In genomic region chr16:36874583-36875275, GRCm38 (mm10) we compare ENCODE assay signal across 8 mouse cellular contexts. TPM values are rescaled to one million over a fixed set of nuclear protein-coding genes. Genes with fewer than 3 reads are reported as not detected.
DNase-seq lines count a peak whose midpoint lies in the region; ATAC-seq and TF ChIP-seq lines count a peak whose summit lies in the region.

Gene Eaf2, minus strand, starts transcription at chr16:36875003.
Gene Golgb1, plus strand, starts transcription at chr16:36875140.

- peak within 1 kb of the TSS; percentile 78 for H3K4me3 ChIP-seq in cortical plate, adult 2 months (ENCODE audit: insufficient read depth, low read length)
- H3K4me3 ChIP-seq in megakaryocyte, embryonic 14.5 days (replicated peaks), result peak within 1 kb of the TSS; percentile 99

- H3K9me3 ChIP-seq in megakaryocyte, embryonic 14.5 days, result no peaks in the 10 kb centered on the region

- ATAC-seq in activated CD4-positive, CD25-positive, alpha-beta regulatory T cell, adult 4 months, result peak; percentile 98

- DNase-seq in gastrocnemius, adult 8-10 months (ENCODE audit: low spot score in 2 of 2), result peak; percentile 95 to 97
- peak; percentile 99 for DNase-seq in hindlimb bud, embryonic 11.5 days (ENCODE audit: extremely low spot score, low read depth, low spot score)
- peak; percentile 81 to 100 for DNase-seq in left cerebral cortex, adult 8-10 months (ENCODE audit: low spot score in 2 of 2)
- DNase-seq in right cerebral cortex, postnatal 10 days (ENCODE audit: low spot score in 2 of 2), result peak; percentile 99 to 100
- peak; percentile 92 for DNase-seq in urinary bladder, postnatal 25 days (ENCODE audit: low spot score)

- peaks cover 4% of the 10 kb centered on the region for H3K4me1 ChIP-seq in cortical plate, adult 2 months (ENCODE audit: control insufficient read depth, insufficient read depth, low read length)
- peaks cover 41% of the 10 kb centered on the region for H3K4me1 ChIP-seq in megakaryocyte, embryonic 14.5 days

- no peak for TF ChIP-seq CTCF in cortical plate, adult 2 months (IDR thresholded peaks at IDR 0.05; ENCODE audit: extremely low read depth, insufficient read depth, low read length)

- no peaks in the 10 kb centered on the region for H3K27me3 ChIP-seq in megakaryocyte, embryonic 14.5 days (replicated peaks)

- peak within 1 kb of the TSS; percentile 22; the same call in 1 of the 2 replicates for H3K27ac ChIP-seq in cortical plate, adult 2 months (ENCODE audit: insufficient read depth, low read length)

- H3K36me3 ChIP-seq in megakaryocyte, embryonic 14.5 days (replicated peaks; ENCODE audit: low read length), result peaks cover 17% of the 10 kb centered on the region

- peak; percentile 70 for TF ChIP-seq POLR2A in cortical plate, adult 2 months (IDR thresholded peaks at IDR 0.05; ENCODE audit: extremely low read depth, insufficient read depth, low read length)

RNA-seq across cellular contexts. Expression of gene Eaf2, which starts in this region (rescaled TPM):
- polyA plus RNA-seq in activated CD4-positive, CD25-positive, alpha-beta regulatory T cell, adult 4 months (2017; shearing (Covaris generic)), result 1 to 10 TPM; 1.4 to 2.5 TPM
- 1.3 and 1.4 TPM in 2 replicates for polyA plus RNA-seq in cortical plate, adult 2 months (2012; rRNA removed)
- under 1 TPM in 1 of 4 experiments, not detected in 3; 0.67 TPM for total RNA-seq in gastrocnemius, adult 8-10 months (2022)
- total RNA-seq in left cerebral cortex, adult 8-10 months (2022), result 1 to 10 TPM in 2 of 4 experiments, under 1 TPM in 2; 0.70 to 1.7 (median 1.2) TPM
- polyA plus RNA-seq in megakaryocyte, embryonic 14.5 days (2012; ENCODE audit: insufficient read depth, low replicate concordance), result not detected in 2 replicates

RNA-seq across cellular contexts. Expression of gene Golgb1, which starts in this region (rescaled TPM):
- polyA plus RNA-seq in activated CD4-positive, CD25-positive, alpha-beta regulatory T cell, adult 4 months (2017; shearing (Covaris generic)), result 10 to 100 TPM; 39.5 to 40.1 TPM
- 56.0 and 63.5 TPM in 2 replicates for polyA plus RNA-seq in cortical plate, adult 2 months (2012; rRNA removed)
- total RNA-seq in gastrocnemius, adult 8-10 months (2022), result 10 to 100 TPM; 27.1 to 32.0 (median 28.2) TPM
- total RNA-seq in left cerebral cortex, adult 8-10 months (2022), result 10 to 100 TPM; 69.1 to 87.5 (median 73.6) TPM
- polyA plus RNA-seq in megakaryocyte, embryonic 14.5 days (2012; ENCODE audit: insufficient read depth, low replicate concordance), result 15.5 and 21.9 TPM in 2 replicates

Comparison
In these comparisons a context has a peak if more than half of its experiments do, and no peak if none do; other contexts are left out.
1. Peak in every context shown above with its lines: DNase-seq, ATAC-seq, H3K4me3 ChIP-seq and H3K27ac ChIP-seq.